Mouse (Mus musculus): ENCODE results near the gene Inha.

Inha gene

GRCm38 (mm10) chr1:75556143-75556781 lies 49.4 kb downstream of the Inha start:
- no peak for DNase-seq (ENCODE audit: low read depth in 2 of 2, low spot score in 2 of 2)

- DNase-seq (ENCODE audit: low read depth in 2 of 2, low spot score in 2 of 2): no peak
Observed at GRCm38 (mm10) chr1:75557041-75557440, 50.2 kb downstream of the Inha start.

GRCm38 (mm10) chr1:75558388-75559178 lies 51.7 kb downstream of the Inha start:
- DNase-seq (ENCODE audit: low read depth in 2 of 2, low spot score in 2 of 2): no peak

GRCm38 (mm10) chr1:75559212-75559925 lies 52.5 kb downstream of the Inha start:
- peak; percentile 47 to 51 for DNase-seq (ENCODE audit: low read depth in 2 of 2, low spot score in 2 of 2)

Measured in CD8-positive naive resting alpha-beta T cell, adult 2 months (primary cell).